Mouse (Mus musculus): Measurements from ENCODE around the gene Ggnbp2. TPM values are rescaled to one million over a fixed set of nuclear protein-coding genes. Genes with fewer than 3 reads are reported as not detected.

The Ggnbp2 gene
- total RNA-seq (2015; ENCODE audit: low replicate concordance) (268 and 506 TPM in 2 replicates), total RNA-seq (2017; ENCODE audit: low replicate concordance) (686 and 829 TPM in 2 replicates)

DNA sequence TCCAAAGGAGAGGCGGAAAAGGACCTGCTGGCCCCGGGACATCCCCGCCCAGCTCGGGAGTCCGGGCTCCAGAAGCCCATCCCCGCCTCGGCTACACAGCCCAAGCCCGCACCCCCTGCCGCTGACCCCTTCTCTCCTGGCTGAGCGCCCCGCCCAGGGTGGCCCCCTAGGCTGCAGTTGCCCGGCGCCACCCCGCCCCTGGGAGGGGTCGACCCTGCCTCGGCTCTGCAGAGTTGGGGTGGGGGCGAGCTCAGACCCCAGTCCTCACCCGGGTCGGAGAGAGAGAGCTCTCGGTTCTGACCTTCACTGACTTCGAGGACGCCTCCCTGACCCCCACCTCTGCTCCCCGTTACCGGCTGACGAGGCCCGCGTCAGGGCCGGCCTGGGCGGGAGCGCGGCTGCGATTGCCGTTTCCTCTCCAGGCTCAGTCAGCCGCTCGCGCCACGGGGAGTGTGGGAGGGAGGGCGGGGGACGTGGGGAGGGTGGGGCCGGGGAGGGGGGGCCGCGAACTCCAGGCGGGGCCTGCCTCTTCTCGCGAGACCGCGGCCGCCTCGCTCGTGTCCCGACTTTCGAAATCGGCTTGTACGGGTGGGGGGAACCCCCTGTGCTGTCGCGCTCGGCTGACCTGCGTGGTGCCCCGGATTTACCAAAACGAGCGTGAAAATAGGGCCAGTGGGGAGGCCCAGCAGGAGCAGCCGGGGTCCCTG lies at the start of gene Ggnbp2:
Ggnbp2 (minus strand) TSS at position 481 of the 707 bp plus-strand sequence.
- ATAC-seq (replicated peaks; ENCODE audit: low FRiP score, poor library complexity, severe bottlenecking), result peak; percentile 62

DNA sequence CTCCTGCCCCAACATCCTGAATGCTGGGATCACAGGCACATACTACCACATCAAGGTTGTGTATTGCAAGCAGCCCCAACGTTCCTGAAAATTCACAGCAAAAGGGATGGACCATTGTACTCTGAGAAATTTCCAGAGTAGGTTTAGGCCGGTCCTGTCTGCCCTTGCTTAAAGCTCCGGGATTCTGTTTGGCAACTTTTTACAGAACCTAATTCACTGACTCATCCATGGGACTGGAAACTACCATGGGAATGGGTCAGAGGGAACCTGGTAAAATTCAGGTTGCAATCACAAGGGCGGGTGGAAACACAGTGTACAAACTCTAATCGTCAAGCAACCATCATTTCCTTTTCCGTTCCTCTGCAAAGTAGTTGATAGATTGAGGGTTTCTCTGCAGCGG lies 49.3 kb upstream of the Ggnbp2 start:
- no peak for ATAC-seq (replicated peaks; ENCODE audit: low FRiP score, poor library complexity, severe bottlenecking)

GRCm38 (mm10) chr11:84919276-84919675 lies 48.7 kb upstream of the Ggnbp2 start:
- ATAC-seq (replicated peaks; ENCODE audit: low FRiP score, poor library complexity, severe bottlenecking), result peak; percentile 60

DNA sequence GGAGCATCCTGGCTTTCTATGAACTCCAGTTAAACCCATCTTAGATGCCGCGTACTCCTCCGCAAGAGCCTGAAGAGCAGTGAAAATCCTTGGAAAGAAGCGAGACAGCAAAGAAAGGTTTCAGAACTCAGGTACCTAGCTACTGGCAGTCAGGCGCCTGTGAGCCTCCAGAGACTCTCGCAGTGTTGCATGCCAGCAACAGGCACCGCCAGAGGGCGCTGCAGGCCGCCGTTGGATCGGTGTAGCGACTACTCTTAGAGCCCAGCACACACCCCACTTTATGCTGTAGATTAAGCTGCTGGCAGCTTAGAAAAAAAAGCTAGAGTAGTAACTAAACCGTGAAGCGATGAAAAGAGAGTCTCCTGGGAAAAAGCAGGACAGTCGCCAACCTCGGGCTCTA lies 47.8 kb upstream of the Ggnbp2 start:
- peak; percentile 79 for ATAC-seq (replicated peaks; ENCODE audit: low FRiP score, poor library complexity, severe bottlenecking)

- ATAC-seq (replicated peaks; ENCODE audit: low FRiP score, poor library complexity, severe bottlenecking), result no peak
These were observed 46.2 kb upstream of the Ggnbp2 start for GRCm38 (mm10) chr11:84916703-84917300.

DNA sequence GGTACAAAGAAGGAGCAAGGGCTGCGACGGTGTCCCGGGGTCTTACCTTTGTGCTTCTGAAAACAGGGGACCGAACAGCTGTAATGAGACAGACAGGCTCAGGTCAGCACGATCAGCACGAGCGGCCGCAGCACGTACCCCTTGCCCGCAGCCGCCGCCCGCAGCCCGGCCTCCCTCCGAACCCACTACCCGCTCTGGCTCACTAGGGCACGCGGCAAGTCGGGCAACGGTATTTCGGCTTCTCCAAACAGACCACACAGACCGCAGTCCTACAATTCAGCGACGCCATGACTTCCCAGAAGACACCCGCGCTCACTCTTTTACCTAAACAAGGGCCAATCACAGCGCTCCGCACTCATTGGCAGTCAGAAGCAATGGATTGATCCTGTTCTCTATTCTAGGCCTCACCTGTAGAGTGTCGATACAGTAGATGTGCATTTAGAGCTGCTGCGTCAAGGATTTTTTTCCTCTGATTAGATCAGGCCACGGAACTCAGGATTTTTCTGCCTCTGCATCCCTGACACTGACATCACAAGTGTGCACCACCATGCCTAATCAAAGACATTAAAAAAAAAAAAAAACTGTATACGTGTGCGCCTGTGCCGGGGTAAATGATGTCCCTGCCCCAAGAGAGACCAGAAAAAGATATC lies 45.6 kb upstream of the Ggnbp2 start, which contains the start of gene Znhit3:
Znhit3 (minus strand) TSS at position 314 of the 650 bp plus-strand sequence.
- ATAC-seq (replicated peaks; ENCODE audit: low FRiP score, poor library complexity, severe bottlenecking), result peak; percentile 78

DNA sequence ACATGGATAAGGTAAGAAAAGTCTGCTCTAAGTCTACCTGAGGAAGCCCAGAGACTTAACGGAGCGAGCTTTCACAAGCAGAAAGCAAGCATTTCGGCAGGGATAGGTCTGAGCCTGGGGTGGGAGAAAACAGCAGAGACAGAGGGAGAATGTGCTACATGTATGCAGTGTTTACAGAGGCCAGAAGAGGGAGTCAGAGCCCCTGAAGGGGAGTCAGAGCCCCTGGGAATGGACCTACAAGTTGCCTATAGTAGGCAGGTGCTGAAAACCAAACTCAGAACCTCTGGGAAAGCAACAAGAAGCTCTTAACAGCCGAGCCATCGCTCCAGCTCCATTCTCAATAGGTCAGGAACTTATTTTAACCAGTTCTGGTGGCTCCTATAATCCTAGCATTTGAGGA lies 44.1 kb upstream of the Ggnbp2 start:
- no peak for ATAC-seq (replicated peaks; ENCODE audit: low FRiP score, poor library complexity, severe bottlenecking)

GRCm38 (mm10) chr11:84910411-84910810 lies 39.8 kb upstream of the Ggnbp2 start:
- ATAC-seq (replicated peaks; ENCODE audit: low FRiP score, poor library complexity, severe bottlenecking), result no peak

GRCm38 (mm10) chr11:84908480-84908879 lies 37.9 kb upstream of the Ggnbp2 start:
- no peak for ATAC-seq (replicated peaks; ENCODE audit: low FRiP score, poor library complexity, severe bottlenecking)

GRCm38 (mm10) chr11:84907081-84907480 lies 36.5 kb upstream of the Ggnbp2 start:
- no peak for ATAC-seq (replicated peaks; ENCODE audit: low FRiP score, poor library complexity, severe bottlenecking)

GRCm38 (mm10) chr11:84904597-84905144 lies 34.1 kb upstream of the Ggnbp2 start:
- no peak for ATAC-seq (replicated peaks; ENCODE audit: low FRiP score, poor library complexity, severe bottlenecking)

DNA sequence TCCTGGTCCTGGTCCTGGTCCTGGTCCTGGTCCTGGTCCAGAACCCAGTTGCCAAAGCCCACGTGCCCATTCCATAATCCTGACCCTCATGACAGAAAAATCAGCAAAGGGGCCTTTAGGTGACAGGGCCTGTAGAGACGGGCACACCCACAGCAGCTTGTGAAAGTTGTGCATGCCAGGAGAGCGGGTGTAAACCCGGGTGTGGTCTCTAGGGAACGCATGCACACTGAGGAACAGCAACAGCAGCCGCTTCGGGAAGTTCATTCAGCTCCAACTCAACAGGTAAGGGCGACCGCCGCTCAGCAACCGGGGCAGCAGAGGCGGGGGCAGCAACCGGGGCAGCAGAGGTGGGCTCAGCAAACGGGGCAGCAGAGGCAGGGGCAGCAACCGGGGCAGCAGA lies 22.5 kb upstream of the Ggnbp2 start:
- no peak for ATAC-seq (replicated peaks; ENCODE audit: low FRiP score, poor library complexity, severe bottlenecking)

- no peak for ATAC-seq (replicated peaks; ENCODE audit: low FRiP score, poor library complexity, severe bottlenecking)
These were observed 21.1 kb upstream of the Ggnbp2 start for GRCm38 (mm10) chr11:84891705-84892104.

GRCm38 (mm10) chr11:84889492-84889891 lies 18.9 kb upstream of the Ggnbp2 start:
- no peak for ATAC-seq (replicated peaks; ENCODE audit: low FRiP score, poor library complexity, severe bottlenecking)

DNA sequence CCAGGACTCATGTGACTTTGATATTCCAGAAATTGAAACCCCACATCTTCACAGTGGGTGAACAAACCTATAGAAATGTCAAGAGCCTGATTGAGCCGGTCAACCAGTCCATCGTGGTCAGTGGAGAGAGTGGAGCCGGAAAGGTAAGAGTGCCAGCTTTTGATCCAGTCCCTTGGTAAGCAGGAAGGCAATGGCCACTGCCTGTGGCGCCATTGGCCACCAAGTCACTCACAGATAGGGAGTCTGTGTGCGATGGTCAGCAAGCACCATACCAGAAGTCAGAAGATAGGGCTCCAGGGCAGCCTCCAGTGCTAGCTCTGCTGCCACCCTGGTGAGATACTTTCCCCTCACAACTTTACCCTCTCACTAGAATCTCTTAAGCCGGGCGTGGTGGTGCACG lies 17.4 kb upstream of the Ggnbp2 start:
- ATAC-seq (replicated peaks; ENCODE audit: low FRiP score, poor library complexity, severe bottlenecking), result no peak

- ATAC-seq (replicated peaks; ENCODE audit: low FRiP score, poor library complexity, severe bottlenecking), result no peak
These were observed 16.3 kb upstream of the Ggnbp2 start for GRCm38 (mm10) chr11:84886767-84887511.

DNA sequence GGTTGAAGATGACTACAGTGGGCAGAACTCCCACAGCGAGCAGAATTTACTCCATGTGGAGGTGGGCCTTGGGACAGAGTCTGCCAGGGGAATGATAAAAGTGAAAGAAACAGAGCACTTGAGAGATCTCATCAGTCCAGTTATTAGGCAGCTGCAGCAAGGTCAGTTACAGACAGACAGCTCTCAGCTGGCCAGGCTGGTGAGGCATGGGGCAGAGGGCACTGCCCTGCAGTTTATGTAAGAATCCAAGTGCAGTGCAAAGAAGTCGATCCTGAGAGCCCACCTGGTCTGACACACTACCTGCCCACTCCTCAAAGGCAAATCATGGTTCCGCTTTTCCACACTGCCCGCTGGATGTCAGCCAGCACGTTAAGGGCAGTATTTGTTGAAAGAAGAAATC lies 15.6 kb upstream of the Ggnbp2 start:
- ATAC-seq (replicated peaks; ENCODE audit: low FRiP score, poor library complexity, severe bottlenecking), result no peak

- ATAC-seq (replicated peaks; ENCODE audit: low FRiP score, poor library complexity, severe bottlenecking), result no peak
These were observed 14.6 kb upstream of the Ggnbp2 start for GRCm38 (mm10) chr11:84885238-84885637.

GRCm38 (mm10) chr11:84882346-84882745 lies 11.7 kb upstream of the Ggnbp2 start:
- no peak for ATAC-seq (replicated peaks; ENCODE audit: low FRiP score, poor library complexity, severe bottlenecking)

GRCm38 (mm10) chr11:84880971-84881370 lies 10.4 kb upstream of the Ggnbp2 start:
- ATAC-seq (replicated peaks; ENCODE audit: low FRiP score, poor library complexity, severe bottlenecking), result peak; percentile 16; the same call in 1 of the 2 replicates
